Mouse (Mus musculus) kidney, postnatal 14 days (tissue): Measurements from ENCODE around the gene Gm21985.

Source experiments
- DNase-seq: peaks from one replicate; pipeline ENCODE4 v3.0.0; 2022; ENCODE audit warnings: mixed read lengths

Gene Gm21985

GRCm38 (mm10) chr2:112266242-112266592, at the start of gene Gm21985:
TSS of gene Gm21985 (plus strand) at chr2:112266314.
- DNase-seq: peak; percentile 67

DNA sequence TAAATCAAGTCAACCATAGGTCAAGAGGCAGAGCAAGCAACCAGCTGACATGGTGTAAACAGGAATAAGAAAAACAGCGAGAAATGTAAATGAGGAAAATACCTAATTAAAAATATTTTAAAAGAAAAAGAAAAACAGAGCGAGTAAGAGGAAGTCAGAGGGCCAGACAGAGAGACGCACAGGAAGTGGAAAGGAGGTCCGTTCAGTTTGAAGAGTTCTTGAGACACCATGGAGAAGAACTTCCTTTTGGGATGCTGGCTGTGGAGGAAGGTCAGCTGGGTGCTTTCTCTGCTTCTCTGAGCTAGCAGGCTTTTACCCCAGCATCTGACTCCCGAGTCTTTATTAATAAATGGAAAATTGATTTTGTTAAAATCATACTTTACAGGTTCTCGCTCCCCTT, 48.5 kb upstream of the Gm21985 start:
- DNase-seq: no peak

- no peak for DNase-seq
Observed at GRCm38 (mm10) chr2:112220880-112221279, 45.2 kb upstream of the Gm21985 start.

DNA sequence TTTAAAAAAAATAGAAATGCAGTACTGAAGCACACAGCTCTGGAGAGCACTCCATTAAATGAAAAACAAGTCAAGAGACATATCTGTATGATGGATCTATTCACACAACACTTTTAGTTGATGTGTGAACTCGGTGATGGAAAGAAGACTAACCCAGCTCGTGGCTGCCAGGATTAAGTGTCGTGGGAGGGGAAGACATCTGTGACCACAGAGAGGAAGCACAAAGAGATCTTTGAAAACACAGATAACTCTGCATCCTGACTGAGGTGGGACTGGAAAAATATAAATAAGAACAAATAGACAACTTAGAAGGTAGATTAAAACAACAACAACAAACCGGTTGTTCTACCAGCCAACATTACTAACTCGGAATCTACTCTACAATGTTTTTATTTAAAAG, 43.5 kb upstream of the Gm21985 start:
- no peak for DNase-seq

DNA sequence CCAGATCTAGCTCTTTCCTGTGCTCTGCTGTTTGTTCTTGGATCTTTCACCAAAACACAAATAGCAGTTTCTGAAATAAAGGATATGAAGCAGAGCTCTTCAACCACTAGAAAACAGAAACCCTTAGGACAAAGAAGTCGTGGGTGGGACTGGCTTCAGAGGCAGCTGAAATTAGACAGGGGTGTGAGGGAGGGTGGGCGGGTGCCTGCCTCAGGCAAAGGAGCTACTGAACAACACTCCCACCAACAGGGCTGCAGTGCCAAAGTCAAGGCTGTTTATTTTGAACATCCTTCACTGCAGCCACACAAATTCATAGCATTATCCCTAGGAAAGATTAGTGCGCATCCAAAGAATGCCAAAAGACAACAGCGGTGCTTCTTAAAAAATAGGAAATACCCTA, 41.8 kb upstream of the Gm21985 start:
- no peak for DNase-seq

GRCm38 (mm10) chr2:112232623-112233022, 33.5 kb upstream of the Gm21985 start:
- no peak for DNase-seq

GRCm38 (mm10) chr2:112236620-112237019, 29.5 kb upstream of the Gm21985 start:
- DNase-seq: no peak

DNA sequence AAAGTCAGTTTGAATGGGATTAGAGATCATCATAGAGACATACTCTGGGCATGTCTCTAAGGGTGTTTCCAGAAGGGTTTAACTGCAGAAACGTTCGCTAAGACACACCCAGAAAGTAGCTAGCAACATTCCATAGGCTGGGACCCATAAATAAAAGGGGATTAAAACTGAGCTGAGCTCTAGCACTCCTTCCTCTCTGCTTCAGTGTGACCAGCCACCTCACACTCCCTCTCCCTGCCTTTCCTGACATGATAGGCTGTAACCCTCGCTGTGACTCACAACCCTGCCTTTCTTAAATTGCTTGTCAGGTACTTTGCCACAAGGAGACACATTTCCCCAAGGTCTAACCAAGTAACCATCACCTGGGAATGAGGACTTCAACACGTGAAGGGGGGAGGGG, 28.1 kb upstream of the Gm21985 start:
- no peak for DNase-seq

DNA sequence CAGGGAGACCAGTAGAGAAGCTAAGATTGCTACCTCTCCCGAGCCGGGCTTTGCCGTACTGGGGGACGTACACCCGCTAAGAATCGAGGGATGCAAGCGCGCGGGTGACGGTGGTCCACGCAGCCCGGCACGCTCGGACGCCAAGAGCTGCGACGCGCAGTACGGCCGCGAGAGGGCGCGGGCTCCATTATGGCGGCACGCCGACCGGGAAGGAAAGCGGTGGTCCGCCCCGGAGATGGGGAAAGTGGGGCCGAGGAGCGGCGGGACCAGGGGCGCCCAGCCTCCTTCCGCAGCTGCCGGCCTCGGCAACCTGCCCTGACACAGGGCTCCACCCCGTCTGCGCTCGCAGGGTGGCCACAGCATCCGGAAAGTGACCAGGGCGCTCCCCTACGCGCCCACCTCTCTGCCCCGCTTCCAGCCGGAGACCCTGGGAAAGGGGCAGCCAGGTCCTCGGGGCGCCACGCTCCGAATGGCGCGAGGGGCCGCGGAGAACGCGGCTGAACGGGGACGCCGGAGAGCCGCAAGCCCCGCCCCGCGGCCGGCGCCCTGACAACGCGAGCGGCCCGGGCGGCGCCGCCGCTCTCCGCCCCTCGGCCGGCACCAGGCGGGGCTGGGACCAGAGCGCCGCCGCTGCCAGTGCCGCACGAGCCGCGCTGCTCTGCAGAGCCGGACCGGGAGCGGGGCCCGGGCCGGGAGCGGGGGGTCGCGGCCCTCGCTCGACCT, 26.7 kb upstream of the Gm21985 start, which contains the start of gene Lpcat4:
Gene Lpcat4, plus strand, starts transcription at position 257 of the 723 bp plus-strand sequence.
- DNase-seq: peak; percentile 91

- peak; percentile 18 for DNase-seq
Observed at GRCm38 (mm10) chr2:112239935-112240721, 26.0 kb upstream of the Gm21985 start.

- DNase-seq: no peak
Observed at GRCm38 (mm10) chr2:112241787-112242186, 24.3 kb upstream of the Gm21985 start.

- DNase-seq: no peak
Observed at GRCm38 (mm10) chr2:112245307-112245706, 20.8 kb upstream of the Gm21985 start.

- DNase-seq: no peak
Observed at GRCm38 (mm10) chr2:112246193-112246592, 19.9 kb upstream of the Gm21985 start.

DNA sequence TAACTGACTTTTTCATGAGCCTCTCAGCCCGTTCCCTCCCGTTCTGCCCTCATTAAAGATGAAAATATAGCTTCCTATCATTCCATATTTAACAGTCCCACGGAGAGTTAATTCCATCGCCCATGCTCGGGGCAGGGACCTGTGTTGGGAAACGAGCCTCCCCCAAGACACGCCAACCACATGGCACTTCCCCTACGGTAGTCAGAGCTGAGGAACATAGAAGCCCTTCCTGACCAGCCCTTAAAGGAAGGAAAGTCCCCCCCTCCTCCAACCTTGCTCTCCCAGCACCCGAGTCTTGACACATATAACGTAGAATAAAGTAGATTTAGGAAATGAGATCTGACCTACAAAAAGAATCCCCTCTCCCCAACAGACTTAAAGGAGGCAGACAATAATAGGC, 18.8 kb upstream of the Gm21985 start:
- no peak for DNase-seq

GRCm38 (mm10) chr2:112249780-112250453, 16.2 kb upstream of the Gm21985 start:
- no peak for DNase-seq

GRCm38 (mm10) chr2:112254675-112255515, 11.2 kb upstream of the Gm21985 start:
- DNase-seq: no peak

- DNase-seq: no peak
Observed at GRCm38 (mm10) chr2:112259241-112259962, 6.7 kb upstream of the Gm21985 start, which contains the start of gene Nutm1. TSS of gene Nutm1 (minus strand) at chr2:112259291.

- peak; percentile 88 for DNase-seq
Observed at GRCm38 (mm10) chr2:112261748-112262653, 4.1 kb upstream of the Gm21985 start, which contains the start of gene Nop10. TSS of gene Nop10 (plus strand) at chr2:112261926.

DNA sequence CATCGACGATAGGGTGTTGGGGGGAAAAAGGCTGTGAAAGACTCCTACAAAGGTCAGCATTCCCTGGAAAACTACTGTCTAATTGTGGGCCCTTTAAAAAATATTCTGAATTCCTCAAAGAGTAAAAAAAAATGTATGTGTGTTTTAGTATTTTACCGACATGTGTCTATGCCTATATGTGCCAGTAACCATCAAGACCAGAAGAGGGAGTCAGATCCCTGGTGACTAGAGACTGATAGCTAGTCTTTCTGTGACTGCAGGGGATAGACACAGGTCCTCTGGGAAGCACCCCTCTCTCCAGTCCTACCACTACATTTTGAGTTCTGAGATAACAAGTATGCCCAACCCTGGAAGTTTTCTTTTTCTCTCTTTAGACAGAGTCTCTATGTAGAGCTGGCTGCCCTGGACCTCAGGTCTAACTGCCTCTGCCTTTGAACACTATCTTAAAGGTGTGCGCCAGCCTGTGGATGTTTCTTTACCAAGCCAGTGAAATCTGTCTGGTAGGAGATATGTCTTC, 3.3 kb upstream of the Gm21985 start:
- DNase-seq: no peak

- no peak for DNase-seq
Observed at GRCm38 (mm10) chr2:112264364-112264763, 1.8 kb upstream of the Gm21985 start.
